Mouse (Mus musculus) heart, postnatal 10 days (tissue): ENCODE data around the gene Vgll4. TPM values are rescaled to one million over a fixed set of nuclear protein-coding genes. Genes with fewer than 3 reads are reported as not detected.
A peak's percentile ranks its signal among the peaks of the same experiment; 100 is the strongest.

Source experiments
- DNase-seq, 2 experiments: peaks; one replicate each; pipeline ENCODE4 v3.0.0; 2021
- intact Hi-C: fragments of 180-260 bp; cut with DNase I; formaldehyde crosslinking; loops from one replicate; pipeline ENCODE4 v1.15.1; 2025
- total RNA-seq, 2 experiments: library from RNA; stranded (reverse); gene quantifications; 2 replicates each; pipeline ENCODE4 v1.2.3; 2021

Gene Vgll4
- total RNA-seq, 2 experiments from 2014 or later = 35.9 to 42.5 TPM

GRCm38 (mm10) chr6:114882675-114883074, 87.1 kb downstream of the Vgll4 start:
- no peak for DNase-seq
- intact Hi-C loops = loop anchor here (1.0 kb wide), 1 partner anchor 7 kb away; no protein-coding TSS in a partner anchor

DNA sequence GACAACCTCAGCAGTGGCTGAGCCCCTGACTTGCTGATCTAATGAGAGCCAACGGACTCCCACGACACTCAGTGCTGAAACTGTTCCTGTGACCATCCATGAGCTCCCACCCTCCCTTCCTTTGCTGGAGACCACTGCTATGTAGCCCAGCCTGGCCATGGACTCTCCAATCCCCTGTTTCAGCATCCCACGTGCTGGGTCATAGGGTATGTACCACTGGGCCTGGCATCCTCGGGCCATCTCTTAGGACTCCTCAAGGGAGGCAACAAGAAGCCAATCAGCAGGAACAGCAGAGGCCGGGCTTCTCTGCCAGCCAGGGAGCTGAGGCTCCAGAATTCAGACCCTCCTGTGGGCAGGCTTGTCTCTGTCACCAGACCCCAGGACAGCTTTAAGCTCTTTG, 87.6 kb downstream of the Vgll4 start:
- DNase-seq = no peak
- intact Hi-C loops = no loop called here

DNA sequence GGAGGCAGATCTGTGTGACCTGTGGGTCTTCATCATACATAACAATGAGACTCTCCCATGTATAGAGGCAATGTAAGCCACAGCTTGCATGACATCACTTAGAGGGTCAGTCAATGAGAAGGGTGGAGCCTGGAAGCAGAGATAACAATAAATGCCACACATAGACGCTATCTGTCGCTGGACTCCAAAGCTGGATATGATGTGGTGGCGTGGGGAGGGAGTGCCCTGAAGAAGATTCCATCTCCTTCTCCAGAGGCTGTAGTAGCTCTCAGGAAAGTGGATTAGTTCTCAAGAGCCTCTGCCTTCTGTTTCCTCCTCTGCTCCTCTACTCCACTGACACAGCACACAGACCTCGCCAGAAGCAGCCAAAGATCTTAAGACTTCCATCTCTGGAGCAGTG, 89.0 kb downstream of the Vgll4 start:
- intact Hi-C loops = no loop called here
- DNase-seq = no peak

DNA sequence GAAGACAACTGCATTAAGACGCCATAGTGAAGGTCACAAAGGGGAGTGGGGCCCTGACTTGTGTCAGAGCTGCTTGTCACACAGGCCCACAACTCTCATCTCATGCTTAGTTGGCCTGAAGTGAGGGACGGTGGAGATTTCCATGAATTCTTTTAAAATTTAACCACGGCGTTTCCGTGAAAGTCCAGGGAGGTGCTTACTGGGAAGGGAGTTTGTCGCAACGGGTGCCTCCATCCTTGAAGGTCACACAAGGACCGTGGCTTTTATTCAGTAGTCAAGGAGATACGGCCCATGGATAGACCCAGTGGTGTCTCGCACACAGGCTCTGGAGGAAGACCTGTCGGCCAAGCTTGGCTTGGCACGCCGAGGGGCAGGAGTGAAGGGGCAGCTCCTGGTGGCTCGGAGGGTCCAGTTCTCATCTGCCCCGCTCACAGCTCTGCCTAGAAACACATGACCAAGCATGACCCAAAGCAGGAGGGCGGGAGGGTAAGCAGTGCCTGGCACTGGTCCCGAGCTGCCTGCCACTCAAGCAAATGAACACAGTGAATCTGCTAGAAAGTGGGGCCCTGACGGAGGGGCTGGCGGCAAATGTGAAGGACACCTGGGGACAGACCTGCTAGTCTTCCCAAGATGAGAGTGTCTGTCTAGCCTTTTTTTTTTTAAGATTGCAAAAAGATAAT, 90.8 kb downstream of the Vgll4 start:
- peak in 1 of 2 experiments; percentile 64 for DNase-seq
- intact Hi-C loops = no loop called here

DNA sequence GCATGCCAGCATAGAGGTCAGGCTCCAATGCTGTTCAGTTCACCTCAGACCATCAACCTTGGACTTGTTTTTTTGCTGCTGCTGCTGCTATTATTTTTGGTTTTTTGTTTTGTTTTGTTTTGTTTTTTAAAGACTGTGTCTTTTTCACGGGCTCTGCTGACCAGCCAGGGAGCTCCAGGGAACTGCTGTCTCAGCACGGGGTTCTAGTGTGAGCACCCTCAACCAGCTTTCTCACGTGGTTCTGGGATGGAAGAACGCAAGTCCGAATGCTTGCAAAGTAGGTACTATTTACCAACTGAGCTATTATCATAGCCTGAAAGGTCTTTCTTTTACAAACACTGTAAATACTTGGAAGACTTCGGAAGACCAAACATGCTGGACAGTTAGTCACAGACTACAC, 93.2 kb downstream of the Vgll4 start:
- no peak for DNase-seq
- intact Hi-C loops = no loop called here

- no peak for DNase-seq
- intact Hi-C loops = no loop called here
Measured at GRCm38 (mm10) chr6:114876033-114876432, 93.8 kb downstream of the Vgll4 start.

DNA sequence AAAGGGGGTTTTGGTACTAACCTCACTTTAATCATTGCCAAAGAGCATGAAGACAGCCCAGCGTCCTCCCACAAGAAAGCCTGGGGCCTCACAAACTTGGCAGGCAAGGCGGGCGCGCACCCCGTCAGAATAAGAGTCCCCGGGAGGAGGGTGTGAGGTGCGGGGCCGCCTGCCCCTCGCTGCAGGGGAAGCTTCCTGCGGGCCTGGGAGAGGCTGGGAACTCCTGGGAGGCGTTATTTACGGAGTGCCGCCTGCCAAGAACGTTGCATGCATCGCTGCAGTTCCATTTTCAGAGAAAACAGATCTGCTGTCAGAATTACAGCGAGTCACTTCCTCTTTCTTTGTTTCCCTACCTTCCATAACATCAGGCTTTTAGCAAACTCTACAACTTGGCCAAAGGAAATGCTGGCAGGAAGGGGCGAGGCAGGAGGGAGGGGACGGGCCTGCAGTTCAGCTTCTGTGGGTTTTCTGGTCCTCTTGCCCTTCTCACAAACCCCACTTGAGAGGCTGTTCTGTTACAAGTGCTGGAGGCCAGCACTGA, 94.7 kb downstream of the Vgll4 start:
- DNase-seq = peak; percentile 97 to 98
- intact Hi-C loops = loop anchor here (1.0 to 2.0 kb wide), 4 partner anchors 8 to 56 kb away; no protein-coding TSS in a partner anchor

- intact Hi-C loops = loop anchor here (2.0 kb wide), 2 partner anchors 16 to 56 kb away; no protein-coding TSS in a partner anchor
- peak; percentile 62 for DNase-seq
Measured at GRCm38 (mm10) chr6:114874138-114874928, 95.5 kb downstream of the Vgll4 start.

GRCm38 (mm10) chr6:114873808-114874137, 96.0 kb downstream of the Vgll4 start:
- no peak for DNase-seq
- intact Hi-C loops = loop anchor here (2.0 kb wide), 2 partner anchors 17 to 55 kb away; no protein-coding TSS in a partner anchor

DNA sequence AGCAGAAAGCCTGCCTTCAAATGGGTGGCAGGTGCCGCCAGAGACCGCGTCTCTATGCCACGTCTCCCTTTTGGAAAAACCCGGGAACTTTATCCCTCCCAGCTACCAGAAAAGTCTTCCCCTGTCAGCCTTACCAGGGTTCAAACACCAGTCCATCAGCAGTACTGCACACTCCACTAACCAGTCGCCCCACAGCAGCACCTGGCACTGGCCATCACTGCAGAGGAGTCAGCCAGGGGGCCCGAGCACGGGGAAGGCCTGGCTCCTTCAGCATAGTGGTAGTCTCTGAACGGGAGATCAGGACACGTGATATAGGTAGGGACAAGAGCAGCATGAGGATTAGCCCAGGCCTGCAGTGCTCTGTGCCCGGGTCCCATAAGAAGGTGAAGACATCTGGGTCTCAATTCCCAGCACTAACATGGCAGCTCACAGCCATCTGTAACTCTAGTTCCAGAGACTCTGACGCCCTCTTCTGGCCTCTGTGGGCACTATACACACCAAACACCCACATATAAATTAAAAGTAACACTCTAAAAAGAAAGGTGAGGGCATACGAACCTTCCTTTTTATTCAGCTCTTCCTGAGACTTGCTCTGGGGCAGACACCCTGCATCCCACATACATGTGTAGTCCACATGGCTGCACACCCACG, 98.7 kb downstream of the Vgll4 start:
- intact Hi-C loops = no loop called here
- DNase-seq = no peak

- DNase-seq = no peak
- intact Hi-C loops = loop anchor here (2.0 kb wide), 1 partner anchor 49 kb away; no protein-coding TSS in a partner anchor
Measured at GRCm38 (mm10) chr6:114869501-114870076, 100.2 kb downstream of the Vgll4 start.

DNA sequence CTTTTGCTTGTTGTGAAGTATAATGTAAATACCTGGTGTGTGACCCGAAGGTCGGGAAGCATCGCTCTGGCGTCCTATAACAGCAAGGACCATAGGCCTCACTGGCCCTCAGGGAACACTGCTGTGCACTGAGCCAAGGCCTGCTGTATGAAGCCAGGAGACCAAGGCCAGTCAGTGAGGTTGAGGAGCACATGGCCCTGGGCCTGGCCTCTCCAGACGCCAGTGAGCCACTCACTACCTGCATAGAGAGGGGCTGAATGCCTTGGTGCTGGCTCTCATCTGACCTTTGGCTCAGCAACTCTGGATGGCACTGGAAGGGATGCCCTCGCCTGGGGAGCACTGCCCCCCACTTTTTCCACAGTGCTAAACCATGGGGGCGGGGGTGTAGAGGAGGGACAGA, 101.1 kb downstream of the Vgll4 start:
- intact Hi-C loops = loop anchor here (2.0 kb wide), 1 partner anchor 48 kb away; no protein-coding TSS in a partner anchor
- no peak for DNase-seq

DNA sequence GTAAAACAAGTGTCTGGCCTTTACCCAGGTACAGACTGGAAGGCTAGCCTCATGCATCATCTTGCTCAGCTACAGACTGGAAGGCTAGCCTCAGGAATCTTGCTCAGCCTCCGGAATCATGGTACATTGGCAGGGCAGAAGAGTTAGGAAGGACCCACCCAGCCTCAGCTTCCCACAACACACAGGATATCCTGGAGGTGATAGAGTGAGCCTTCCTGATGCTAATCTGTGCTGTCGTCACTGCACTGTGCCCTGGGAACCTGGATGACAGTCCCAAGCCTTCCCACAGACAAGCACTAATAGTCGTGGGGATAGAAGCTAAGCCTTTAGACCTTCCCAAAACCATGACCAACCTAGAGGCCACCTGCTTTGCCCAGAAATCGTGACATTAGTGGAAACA, 103.2 kb downstream of the Vgll4 start:
- intact Hi-C loops = no loop called here
- DNase-seq = no peak

- intact Hi-C loops = no loop called here
- DNase-seq = no peak
Measured at GRCm38 (mm10) chr6:114866078-114866477, 103.7 kb downstream of the Vgll4 start.

GRCm38 (mm10) chr6:114864421-114864820, 105.4 kb downstream of the Vgll4 start:
- no peak for DNase-seq
- intact Hi-C loops = no loop called here

DNA sequence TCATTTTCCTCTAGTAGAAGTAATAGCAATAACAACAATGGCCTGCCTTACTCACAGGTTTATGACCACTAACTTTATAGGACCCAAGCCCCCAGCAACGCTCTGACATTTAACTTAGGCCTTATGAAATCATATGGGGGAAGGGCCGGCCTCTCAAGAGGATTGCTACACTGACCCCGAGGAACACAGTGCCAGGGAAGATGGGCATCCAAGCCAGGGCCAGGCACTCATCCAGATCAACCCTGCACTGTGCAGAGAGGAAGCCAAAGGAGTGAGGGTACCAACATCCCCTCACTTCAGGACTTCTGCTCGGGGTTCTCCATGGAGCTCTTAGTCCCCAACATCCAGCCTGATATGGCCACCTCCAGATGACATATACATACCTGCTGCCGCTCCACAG, 106.3 kb downstream of the Vgll4 start:
- intact Hi-C loops = no loop called here
- DNase-seq = no peak

GRCm38 (mm10) chr6:114862046-114862445, 107.7 kb downstream of the Vgll4 start:
- intact Hi-C loops = no loop called here

GRCm38 (mm10) chr6:114861591-114861990, 108.2 kb downstream of the Vgll4 start:
- no peak for DNase-seq
- intact Hi-C loops = no loop called here

More at GRCm38 (mm10) chr6:114862046-114862445, 107.7 kb downstream of the Vgll4 start:
- no peak for DNase-seq

- DNase-seq = peak; percentile 68 to 75
- intact Hi-C loops = no loop called here
Measured at GRCm38 (mm10) chr6:114860677-114861568, 108.9 kb downstream of the Vgll4 start.

DNA sequence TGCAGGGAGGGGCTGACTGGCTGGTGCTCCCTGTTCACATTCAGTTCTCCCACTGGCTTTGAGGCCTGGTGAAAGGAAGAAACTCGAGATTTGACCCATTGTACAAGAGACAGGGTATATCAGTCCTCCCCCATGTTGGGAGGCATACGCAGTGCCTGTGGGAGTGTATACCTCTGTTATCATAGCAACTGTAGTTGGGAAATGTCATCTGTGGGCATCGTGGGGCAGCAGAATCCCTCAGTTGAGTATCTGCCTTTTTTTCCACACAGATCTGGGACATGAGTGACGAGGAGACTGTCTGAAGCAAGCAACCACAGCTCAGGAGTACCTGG, 111.1 kb downstream of the Vgll4 start:
- intact Hi-C loops = loop anchor here (10.0 kb wide), 1 partner anchor 176 kb away; the partner anchor contains the start of gene Tamm41

More for the DNA sequence above, 111.1 kb downstream of the Vgll4 start:
- DNase-seq = no peak
